Mouse (Mus musculus) c-Kit-positive CD71-negative TER-119-negative erythroid progenitor cells, embryonic 14.5 days (primary cell): ENCODE measurements around the gene Kcnip3.
A peak's percentile ranks its signal among the peaks of the same experiment; 100 is the strongest.

Experiments
- DNase-seq: peaks from one replicate; pipeline ENCODE4 v3.0.0-alpha.2; 2013; ENCODE audit warnings: low read depth

The Kcnip3 gene

DNA sequence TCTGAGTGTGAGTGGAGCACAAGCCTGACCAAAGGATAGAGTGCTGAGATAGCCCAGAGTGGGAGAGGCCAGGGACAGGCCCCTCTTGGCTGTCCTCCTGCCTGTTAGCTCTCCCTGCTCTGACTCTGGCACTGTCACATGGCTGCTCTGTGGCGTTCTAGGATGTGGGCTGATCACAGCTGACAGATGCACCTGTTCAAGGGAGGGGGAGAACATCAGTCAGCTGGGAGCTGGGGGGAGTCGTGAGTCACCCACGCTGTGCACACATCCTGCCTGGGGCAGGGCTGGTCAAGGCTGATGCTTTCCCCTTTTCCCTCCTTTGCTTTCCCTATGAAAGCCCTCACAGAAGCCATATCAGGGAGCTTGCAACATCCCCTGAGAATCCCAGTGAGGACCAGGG lies 3.6 kb downstream of the Kcnip3 start:
- no peak for DNase-seq

DNA sequence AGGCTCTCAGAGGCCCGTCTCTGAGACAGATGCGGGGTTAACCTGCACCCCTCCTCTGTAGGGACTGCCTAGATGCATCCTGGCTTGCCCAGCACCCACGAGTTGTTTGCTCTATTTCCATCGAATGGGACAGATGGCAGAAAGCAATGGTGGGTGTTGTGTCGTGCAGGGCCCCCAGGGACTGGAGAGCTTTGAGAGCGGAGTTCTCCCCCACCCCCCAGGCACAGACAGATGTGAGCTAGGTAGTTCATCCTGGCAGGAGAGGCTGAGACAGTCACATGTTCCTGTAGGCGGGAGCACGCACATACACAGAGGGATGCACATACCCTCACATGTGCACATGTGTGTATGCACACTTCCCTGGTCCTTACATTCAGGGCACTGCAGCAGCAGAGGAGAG lies 4.8 kb downstream of the Kcnip3 start:
- DNase-seq: no peak

DNA sequence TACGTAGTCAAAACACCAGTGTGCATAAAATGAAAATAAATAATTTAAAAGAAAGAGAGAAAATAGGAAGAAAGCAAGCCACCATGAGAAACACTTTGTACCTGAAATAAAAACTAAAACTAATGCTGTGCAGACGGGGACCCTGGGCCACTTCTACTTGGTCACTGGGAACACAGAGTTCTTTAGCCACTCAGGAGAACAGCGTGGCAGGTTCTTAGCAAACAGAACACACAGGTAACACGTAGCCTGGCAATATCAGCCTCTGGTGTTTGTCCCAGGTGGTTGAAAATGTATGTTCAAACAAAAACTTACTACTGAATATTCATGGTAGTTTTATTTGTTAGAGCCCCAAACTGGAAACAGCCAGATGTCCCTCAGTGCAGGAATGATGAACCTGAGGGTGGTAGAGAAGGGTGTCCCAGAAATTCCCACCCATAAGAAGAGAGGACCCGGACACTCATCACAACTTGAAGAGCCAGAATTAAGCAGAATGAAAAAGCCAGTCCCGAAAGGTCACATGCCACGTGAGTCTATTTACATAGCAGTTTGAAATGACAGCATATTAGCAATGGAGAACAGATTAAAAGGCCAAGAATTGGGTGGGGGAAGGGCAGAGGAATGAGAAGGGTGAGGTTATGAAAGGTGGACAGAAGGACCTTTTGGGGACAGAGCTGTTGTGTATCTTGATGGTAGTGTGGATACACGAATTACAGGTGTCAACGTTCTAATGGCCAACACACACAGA lies 7.3 kb downstream of the Kcnip3 start:
- DNase-seq: no peak

DNA sequence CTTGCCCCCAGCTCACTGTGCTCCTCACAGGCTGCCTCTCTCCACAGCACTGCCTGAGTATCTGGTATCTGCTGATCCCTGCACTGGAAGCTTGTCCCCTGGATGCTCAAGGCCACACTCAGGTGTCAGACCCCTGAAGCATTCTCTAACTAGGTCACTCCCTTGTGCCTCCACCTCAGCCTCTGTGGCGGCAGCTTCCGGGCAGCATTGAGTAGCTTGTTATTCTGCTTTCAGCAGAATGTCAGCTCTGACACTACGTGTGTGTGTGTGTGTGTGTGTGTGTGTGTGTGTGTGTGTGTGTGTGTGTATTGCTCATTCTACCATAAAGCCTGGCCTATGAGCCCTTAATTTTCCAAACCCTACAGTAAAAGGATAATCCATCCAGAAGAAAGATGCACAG lies 8.7 kb downstream of the Kcnip3 start:
- DNase-seq: no peak

DNA sequence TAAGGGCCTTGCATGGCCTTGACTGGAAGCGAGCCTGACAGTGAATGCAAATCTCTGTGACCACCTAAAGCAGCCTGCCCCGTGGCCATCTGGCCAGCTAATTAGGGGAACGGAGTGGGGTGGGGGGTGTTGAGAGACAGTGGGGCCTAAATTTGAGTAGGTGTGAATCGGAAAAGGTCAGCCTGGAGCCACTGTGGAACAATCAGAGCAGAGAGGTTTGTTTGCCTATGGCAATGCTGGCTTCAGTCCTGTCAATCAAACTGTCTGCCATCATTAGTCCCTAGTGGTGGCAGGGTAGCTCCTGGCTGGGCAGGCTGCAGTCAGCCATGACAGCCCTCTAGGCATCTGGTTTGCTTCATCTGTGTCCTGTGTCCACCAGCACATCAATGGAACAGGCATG lies 10.5 kb downstream of the Kcnip3 start:
- DNase-seq: no peak

GRCm38 (mm10) chr2:127507967-127508660 lies 13.8 kb downstream of the Kcnip3 start:
- no peak for DNase-seq

DNA sequence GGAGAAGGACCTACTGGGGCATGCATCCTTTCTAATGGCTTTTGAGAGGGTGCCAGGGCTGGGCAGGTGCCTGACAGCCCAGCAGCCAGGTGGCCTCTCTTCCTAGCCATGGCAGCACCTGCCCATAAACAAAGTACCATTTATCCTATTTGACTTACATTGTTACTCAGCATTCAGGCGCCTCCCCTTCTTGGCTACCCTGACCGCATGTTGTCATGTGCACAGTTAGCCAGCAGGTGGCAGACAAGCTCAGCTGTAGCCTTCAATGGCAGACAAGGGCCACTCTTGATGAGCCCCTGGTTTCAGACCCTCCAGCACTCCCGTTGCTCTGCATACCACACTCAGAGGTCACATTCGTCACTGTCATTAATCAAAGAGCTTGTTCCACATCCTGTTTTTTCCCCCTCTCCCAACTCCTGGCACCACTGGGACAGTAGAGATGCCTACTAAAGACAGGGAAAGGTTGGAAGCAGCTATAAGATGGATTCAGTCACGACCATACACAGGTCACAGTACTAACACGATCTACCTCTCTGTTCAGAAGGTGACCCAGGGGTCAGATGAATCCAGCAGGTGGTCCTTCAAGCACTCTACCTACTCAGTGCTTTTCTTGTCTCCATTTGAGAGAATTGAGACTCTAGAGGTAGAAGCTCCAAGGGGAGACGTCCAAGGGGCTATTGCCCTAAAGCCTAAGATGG lies 14.7 kb downstream of the Kcnip3 start:
- peak; percentile 61 for DNase-seq

DNA sequence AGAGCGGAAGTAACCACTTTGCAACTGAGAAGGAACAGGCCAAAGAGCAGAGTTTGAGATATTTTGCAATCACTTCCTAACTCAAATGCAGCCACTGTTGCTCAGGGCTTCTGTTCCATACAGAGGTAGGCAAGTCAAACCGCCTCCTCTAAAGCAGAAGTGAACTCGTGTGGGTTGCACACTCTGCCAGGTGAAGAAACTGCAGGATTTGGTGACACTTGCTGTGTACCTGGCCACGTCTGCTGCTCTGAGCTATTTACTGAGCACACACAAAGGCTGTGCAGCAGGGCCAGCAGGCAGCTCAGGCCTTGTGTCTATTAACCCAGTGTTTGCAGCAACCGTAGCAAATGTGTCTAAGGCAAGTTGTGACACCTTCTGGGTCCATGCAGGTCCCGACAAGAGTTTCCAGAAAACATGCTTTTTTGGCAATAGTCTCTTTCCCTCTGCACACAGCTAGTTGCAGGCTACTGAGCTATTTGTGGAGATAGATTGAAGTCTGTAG lies 15.7 kb downstream of the Kcnip3 start:
- DNase-seq: no peak

DNA sequence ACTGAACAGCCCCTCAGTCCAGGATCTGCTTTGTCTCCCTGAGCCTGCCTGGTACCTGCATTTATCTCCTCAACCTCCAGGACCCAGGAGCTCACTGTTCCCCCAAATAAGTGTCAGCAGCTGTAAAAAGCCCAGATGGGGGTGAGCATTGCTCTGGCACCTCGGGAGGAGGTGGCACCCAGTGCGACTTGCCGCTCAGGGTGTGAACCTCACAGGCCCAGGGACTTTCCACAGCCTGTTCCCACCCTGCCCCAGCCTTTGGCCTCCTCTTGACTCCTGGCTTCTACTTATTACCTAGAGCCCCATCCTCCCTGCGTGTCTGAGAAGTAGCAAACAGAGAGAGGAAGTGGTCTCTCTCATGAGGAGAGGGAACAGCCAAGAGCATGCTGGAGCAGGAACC lies 16.7 kb downstream of the Kcnip3 start:
- no peak for DNase-seq

DNA sequence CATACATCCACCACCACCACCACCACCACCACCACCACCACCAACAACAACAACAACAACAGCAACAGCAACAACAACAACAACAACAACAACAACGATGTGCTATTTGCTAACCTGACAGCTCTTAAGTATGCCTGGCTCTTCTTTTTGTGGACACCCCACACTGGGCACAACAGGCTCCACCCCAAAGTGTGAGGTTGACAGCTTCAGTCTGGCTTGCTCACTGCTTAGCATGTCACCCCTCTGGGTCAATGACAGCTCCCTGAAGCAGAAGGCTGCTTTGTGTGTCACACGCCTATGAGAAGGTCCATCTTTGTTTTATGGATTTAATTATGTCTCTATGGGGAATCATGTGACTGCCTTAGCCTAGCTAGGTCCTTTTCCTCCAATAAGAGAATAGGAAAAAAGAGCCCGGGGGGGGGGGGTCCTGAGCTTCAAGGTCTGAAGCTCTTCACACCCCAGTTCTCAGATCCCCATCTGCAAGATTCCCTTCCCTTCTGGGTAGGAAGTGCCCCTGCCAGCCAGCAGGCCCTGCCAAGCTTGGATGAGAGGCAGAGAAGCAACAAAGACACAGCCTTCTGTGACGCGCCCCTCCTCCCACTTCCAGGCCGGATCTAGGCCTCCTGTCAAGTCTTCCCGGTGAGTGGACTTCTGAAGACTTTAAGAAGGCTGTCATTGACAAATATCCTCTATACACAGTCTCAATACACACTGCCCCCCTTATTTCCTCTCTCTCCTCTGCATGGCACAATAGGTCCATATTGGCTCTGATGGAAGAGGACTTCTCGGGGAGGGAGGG lies 17.9 kb downstream of the Kcnip3 start:
- no peak for DNase-seq

DNA sequence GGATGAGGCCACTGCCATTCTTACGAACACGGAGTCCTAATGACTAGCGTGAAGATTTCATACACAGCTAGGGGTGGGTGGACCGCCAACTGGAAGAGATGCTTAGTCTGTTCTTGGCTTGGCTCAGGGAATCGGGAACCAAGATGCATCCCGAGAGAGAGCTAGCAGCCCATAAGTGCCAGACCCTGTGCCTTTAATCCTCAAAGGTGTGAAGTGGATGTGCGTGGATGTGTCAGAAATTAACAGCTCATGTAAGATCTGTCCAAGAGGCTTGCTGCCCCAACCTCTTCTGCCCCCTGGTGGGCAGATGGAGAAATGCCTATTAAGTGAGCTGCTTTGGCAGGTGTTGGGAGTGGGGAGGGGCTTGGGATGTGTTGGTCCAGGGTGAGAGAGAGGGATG lies 20.8 kb downstream of the Kcnip3 start:
- DNase-seq: peak; percentile 41

- DNase-seq: no peak
Measured at GRCm38 (mm10) chr2:127498750-127499149, 23.1 kb downstream of the Kcnip3 start.

- DNase-seq: no peak
Measured at GRCm38 (mm10) chr2:127496321-127496720, 25.6 kb downstream of the Kcnip3 start.

DNA sequence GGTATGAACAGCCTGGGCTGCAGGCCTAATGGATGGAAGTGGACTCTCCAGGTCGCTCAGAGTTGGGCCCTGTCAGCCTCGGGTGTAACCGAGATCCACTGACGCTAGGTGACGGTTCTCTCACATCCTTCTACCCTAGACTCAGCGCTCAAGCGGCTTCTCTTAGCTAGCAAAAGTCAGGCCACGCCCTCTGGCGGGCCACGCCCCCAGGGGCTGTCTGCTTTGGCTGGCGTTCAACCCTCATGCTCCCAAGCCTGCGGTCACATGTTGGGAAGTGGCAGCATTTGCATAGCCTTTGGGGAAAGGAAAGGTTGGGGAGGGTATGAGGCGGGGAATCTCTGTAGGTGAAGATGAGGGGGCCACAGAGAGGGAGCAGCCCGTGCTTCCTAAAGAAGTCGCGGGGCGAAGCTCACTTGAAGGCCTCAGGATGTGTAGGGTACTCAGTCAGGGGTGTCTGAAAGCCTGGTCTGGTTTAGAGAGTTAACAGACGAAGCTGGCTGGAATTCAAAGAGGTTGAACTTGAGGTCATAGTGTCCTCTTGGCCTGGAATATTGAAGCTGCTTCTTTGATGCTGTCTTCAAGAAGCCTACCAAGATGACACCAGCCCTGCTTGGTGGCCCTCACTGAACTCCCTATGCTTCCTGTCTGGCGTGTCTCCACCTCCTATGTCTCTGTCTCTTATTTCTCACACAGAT lies 37.3 kb downstream of the Kcnip3 start:
- DNase-seq: peak; percentile 40

DNA sequence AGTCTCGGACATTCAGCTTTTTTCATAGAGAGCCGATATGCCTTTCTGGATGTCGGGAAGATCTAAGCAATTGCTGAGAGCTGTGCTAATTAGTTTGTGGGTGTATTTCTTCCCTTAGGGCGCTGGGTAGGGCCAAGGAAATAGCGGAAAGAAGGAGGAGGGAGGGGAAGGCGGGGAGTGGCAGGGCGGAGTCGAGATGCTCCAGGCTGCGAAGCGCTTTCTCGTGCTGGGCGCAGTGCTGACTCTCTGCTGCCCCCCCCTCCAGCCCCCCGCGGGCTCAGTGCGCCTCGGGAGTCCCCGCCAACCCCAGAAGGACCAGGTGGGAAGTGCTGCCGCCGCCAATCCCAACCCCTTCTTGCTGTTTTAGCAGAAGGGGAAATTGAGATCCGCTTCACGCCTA lies 38.9 kb downstream of the Kcnip3 start:
- no peak for DNase-seq

- DNase-seq: peak; percentile 44
Measured at GRCm38 (mm10) chr2:127482533-127482911, 39.4 kb downstream of the Kcnip3 start.

DNA sequence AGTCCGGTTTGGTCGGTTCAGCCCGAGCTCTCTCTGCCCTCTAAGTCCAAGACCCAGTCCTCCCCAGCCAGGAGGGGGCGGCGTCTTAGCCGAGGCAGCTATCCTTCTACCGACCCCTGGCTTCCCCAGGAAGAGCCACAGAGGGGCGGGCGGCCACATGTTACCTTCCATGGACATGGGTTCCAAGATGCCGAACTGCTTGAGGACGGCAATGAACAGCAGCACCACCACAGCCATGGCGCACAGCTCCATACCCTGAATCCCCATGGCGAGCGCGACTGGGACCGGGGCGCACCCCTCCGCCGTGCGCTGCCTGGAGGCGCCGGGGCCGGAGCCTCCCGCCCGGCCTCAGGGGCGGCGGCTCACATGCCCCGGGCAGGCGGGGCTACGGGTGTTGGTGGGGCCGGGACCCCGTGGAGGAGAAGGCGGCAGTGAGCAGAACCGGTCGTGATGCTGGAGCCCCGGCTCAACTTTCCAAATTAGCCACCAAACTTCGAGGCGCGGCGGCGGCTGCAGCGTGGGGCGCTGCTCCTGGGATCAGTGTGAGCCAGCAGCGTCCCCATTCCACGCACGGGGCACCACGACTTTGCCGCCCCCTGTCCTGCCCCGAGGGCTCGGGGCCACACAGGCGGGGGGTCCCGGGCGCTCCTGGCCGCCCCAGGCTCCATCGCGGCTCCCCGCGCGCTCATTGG lies 39.9 kb downstream of the Kcnip3 start:
- DNase-seq: no peak

DNA sequence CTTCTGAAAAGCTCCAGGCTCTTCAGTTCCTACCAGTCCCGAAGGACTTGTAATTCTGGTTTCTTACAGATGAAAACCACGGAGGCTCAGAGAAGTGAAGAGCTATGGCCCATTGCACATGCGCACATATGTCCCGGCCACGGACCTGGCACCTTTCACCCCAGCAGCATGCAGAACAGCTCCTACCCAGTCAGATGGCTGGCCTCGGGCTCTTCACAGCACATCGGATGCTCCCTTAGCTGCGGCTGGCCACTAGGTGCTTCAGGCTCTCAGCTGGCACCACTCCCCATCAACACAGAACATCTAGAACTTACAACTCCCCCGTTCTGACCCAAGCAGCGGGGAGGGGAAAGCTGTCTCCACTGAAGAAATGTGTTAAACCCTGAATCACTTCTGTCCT lies 42.1 kb downstream of the Kcnip3 start:
- no peak for DNase-seq

- DNase-seq: no peak
Measured at GRCm38 (mm10) chr2:127479210-127479609, 42.7 kb downstream of the Kcnip3 start.

GRCm38 (mm10) chr2:127472279-127472678 lies 49.6 kb downstream of the Kcnip3 start:
- no peak for DNase-seq

DNA sequence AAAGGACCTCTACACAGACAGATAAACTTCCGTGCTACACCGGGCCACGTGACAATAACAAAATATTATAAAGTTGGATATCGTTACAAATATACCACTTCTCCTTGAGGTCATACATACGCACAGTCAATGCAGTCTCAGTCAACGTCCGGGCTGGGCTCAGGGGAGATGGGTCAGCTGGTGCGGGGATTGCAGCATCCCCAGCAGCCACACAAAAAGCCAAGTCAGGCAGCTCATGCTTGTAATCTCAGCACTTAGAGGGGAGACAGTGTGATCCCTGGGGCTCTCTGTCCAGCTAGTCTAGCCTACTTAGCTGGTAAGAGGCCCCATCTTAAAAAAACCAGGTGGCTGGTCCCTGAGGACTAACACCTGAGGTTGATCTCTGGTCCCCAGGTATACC lies 50.6 kb downstream of the Kcnip3 start:
- DNase-seq: no peak
